Mouse (Mus musculus) heart, postnatal 4 days (tissue): ENCODE data around the gene Cd38. TPM values are rescaled to one million over a fixed set of nuclear protein-coding genes. Genes with fewer than 3 reads are reported as not detected.

Experiments used
- DNase-seq: peaks from one replicate; pipeline ENCODE4 v3.0.0; 2021
- total RNA-seq, 2 experiments: library from RNA; stranded (reverse); gene quantifications; 2 replicates each; pipeline ENCODE4 v1.2.3; 2021

Cd38 gene
- total RNA-seq, 2 experiments from 2014 or later = 9.3 to 9.6 TPM

DNA sequence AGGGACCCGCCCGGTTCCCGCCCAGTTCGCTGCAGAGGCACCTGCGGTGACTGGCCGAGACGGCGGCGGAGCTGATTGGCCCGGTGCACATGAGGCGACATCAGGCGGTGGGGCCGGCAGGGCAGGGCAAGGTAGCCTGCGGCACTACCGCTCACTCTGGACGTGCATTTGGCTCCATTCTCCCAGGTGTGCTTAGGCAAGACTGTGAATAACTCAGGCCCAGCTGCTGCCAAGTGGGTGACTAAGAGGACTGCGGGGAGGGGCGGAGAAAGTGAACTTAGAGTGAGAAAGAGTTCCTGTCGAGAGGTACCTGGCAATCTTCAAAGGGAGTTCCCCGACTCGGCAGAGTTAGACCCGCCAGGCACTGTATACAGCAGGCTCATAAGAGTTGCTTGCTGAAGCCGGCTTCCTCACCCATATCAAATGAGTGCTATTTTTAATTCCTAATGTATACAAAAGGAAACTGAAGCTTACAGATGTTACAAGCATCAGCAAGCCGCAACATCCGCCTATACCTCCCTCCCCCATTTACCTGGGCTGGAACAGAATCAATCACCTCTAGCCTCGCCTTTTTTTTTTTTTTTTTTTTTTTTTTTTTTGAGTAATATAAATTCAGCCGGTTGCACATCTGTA is 79.9 kb downstream of the Cd38 start:
- DNase-seq = peak; percentile 51

- DNase-seq = peak; percentile 37
Observed at GRCm38 (mm10) chr5:43948748-43949275, 80.5 kb downstream of the Cd38 start.

DNA sequence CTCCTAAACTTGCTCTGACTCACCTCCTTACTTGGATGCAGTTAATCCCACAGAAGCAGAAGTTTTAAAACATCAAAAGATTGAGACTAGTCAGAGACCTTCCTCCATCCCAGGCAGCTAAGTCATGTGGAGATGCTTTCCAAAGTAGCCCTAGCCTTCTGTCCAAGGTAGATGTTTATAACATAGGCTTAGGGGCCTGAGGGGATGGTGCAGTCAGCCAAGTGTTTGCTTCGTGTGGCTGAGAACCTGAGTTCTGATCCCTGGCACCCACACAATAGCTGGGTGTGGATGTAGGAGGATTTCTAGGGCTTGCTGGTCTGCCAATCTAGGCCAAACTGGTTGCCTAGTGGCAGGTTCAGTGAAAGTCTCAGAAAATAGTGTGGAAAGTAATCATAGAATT is 84.9 kb downstream of the Cd38 start:
- no peak for DNase-seq

DNA sequence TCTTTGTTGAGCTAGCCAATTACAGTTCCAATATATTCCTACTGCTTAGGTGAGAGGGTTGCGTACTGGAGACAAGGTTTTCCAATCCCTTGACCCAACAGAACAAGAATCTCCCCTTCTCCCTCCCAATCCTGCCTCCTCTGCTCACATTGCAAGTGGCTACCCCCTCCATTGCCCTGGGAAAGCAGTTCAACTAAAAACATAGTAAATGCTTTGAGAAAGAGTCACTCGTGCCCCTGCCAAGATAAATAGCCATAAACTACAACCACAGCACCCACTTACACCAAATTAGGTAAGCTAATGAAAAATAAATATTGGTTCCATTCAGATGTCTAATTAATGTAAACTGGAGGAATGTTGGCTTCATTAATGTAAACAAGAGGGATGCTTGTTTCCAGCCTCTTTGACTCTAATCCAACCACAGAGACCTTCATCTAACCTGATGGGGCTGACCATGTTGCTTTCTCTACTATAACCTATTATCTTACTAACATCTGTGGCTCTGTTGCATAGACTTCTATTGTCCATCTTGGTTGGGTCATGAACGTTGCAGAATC is 91.6 kb downstream of the Cd38 start:
- DNase-seq = no peak

- no peak for DNase-seq
Observed at GRCm38 (mm10) chr5:43961056-43961455, 92.7 kb downstream of the Cd38 start.

Other genes starting within 250 kb of the Cd38 start
- gene Cc2d2a, start 206.2 kb upstream of the Cd38 start, total RNA-seq = 10 to 100 TPM; 12.5 to 13.3 TPM
- 1 to 10 TPM in 1 of 2 experiments, under 1 TPM in 1; 0.71 to 2.1 TPM for gene Bst1, start 49.7 kb upstream of the Cd38 start, total RNA-seq
- 10 to 100 TPM; 35.7 to 37.8 TPM for gene Fbxl5, start 46.9 kb upstream of the Cd38 start, total RNA-seq
- 10 to 100 TPM in 1 of 2 experiments, 1 to 10 TPM in 1; 8.8 to 11.2 TPM for gene Gm7879, start 44.6 kb downstream of the Cd38 start, total RNA-seq
- gene Fgfbp1, start 113.2 kb downstream of the Cd38 start, total RNA-seq = 1 to 10 TPM in 1 of 2 experiments, under 1 TPM in 1; 0.31 to 1.2 TPM
- 1 to 10 TPM; 3.8 to 4.3 TPM for gene Prom1, start 233.5 kb downstream of the Cd38 start, total RNA-seq